Mouse (Mus musculus) kidney, embryonic 14.5 days (tissue): ENCODE results near the gene Lhx1. TPM values are rescaled to one million over a fixed set of nuclear protein-coding genes. Genes with fewer than 3 reads are reported as not detected.

Source experiments
- ATAC-seq: fragments of 200-750 bp; cut with Nextera tagmentation; 2 replicates; pipeline ENCODE4 v1.8.0; 2017; ENCODE audit warnings: moderate number of reproducible peaks, mild to moderate bottlenecking, moderate TSS enrichment, moderate library complexity; ENCODE audit not compliant: low FRiP score, low TSS enrichment
- H3K27ac ChIP-seq: fragments of 300-500 bp; sonication (generic); 2 replicates; pipeline ENCODE4 v1.5.1; 2014; ENCODE audit warnings: low read depth, mild to moderate bottlenecking, low read length, moderate library complexity, mixed read lengths
- H3K27me3 ChIP-seq: fragments of 300-500 bp; sonication (generic); 2 replicates; pipeline ENCODE4 v1.6.1; 2014; ENCODE audit warnings: mild to moderate bottlenecking, low read length; ENCODE audit not compliant: control insufficient read depth, insufficient read depth
- H3K36me3 ChIP-seq: fragments of 300-500 bp; sonication (generic); 2 replicates; pipeline ENCODE4 v1.6.1; 2014; ENCODE audit warnings: low read length, mixed read lengths; ENCODE audit not compliant: control insufficient read depth, insufficient read depth
- H3K4me1 ChIP-seq: fragments of 300-500 bp; sonication (generic); 2 replicates; pipeline ENCODE4 v1.6.1; 2014; ENCODE audit warnings: low read length, mixed read lengths; ENCODE audit not compliant: control insufficient read depth, insufficient read depth
- H3K4me2 ChIP-seq: fragments of 300-500 bp; sonication (generic); replicated peaks from 2 replicates; pipeline ENCODE4 v1.6.1; 2014; ENCODE audit warnings: low read depth, mild to moderate bottlenecking, low read length
- H3K4me3 ChIP-seq: fragments of 300-500 bp; sonication (generic); 2 replicates; pipeline ENCODE4 v1.5.1; 2014; ENCODE audit warnings: mild to moderate bottlenecking, low read length
- H3K9ac ChIP-seq: fragments of 300-500 bp; sonication (generic); 2 replicates; pipeline ENCODE4 v1.6.1; 2014; ENCODE audit warnings: low read depth, mild to moderate bottlenecking, low read length, moderate library complexity
- H3K9me3 ChIP-seq: fragments of 300-500 bp; sonication (generic); 2 replicates; pipeline ENCODE4 v1.6.1; 2016; ENCODE audit warnings: low read length; ENCODE audit not compliant: control insufficient read depth
- WGBS: fragments of 180-500 bp; shearing (Covaris S2); extraction: QIAGEN DNeasy Blood & Tissue Kit; methylation state at CpG from one replicate; pipeline ENCODE4 v1.1.7; 2014; 5-methylcytosine and 5-hydroxymethylcytosine counted together
- polyA plus RNA-seq: library from polyadenylated mRNA; unstranded; fragments of >200 nt; fragmentation: Nextera tagmentation; extraction: Ambion mirVana; gene quantifications from 2 replicates; pipeline ENCODE4 v1.2.1, GENCODE M21; 2014

Gene Lhx1
- polyA plus RNA-seq, 1 experiment from 2014 or later = 41.0 TPM

DNA sequence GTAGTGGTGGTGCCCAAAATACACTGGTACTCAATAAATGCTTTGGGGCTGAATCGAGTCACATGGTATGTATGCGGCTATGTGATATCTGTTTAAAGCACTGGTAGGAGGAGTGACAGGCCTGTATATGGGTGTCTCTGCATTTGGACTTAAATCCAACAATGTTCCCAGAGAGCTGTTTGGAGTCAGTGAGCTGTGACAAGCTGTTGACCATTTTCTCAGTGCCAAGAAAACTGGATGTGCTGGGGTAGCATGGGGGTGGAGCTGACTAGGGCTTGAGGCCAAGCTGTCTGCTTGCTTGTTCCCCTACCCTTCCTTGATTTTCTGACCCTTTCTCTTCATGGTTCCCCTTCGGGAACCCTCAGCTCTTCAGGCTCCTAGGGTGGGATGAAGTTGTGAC lies 39.9 kb upstream of the Lhx1 start:
- 81% methylated on average over 3 of the region's 3 CpGs for WGBS
- no peak overlapping the region for H3K4me2 ChIP-seq
- H3K27me3 ChIP-seq = 0 out of 2 replicates have a peak, but pooled peaks cover 12% of the 10 kb centered on the region
- no peaks in the 10 kb centered on the region for H3K9me3 ChIP-seq
- H3K36me3 ChIP-seq = no peaks in the 10 kb centered on the region
- no peak for ATAC-seq
- H3K4me3 ChIP-seq = no peak overlapping the region
- peaks cover 21% of the 10 kb centered on the region for H3K4me1 ChIP-seq
- no peak overlapping the region for H3K27ac ChIP-seq
- no peak overlapping the region for H3K9ac ChIP-seq

DNA sequence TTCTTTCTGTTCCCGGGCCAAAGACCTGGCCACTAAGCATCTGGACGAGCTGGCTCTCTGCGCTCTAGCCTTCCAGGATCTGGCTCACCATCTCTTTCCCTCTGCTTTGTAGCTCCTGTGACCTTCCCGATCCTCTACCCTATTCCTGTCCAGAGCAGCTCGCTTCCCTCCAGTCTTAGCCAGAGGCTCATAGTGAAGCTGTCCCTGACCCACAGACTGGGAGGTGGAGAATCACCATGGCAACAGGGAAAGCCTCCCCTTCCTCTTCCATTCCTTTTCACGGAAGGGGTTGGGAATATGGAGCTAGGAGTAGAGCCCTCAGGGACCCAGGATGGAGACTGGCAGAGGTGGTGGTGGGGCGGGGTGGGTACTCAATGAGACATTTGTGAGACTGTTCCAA lies 38.0 kb upstream of the Lhx1 start:
- no peak; the same call in 1 of the 2 replicates for ATAC-seq
- Histone ChIP-seq H3K4me3 (no peak overlapping the region), H3K4me2 (no peak overlapping the region), H3K9me3 (no peaks in the 10 kb centered on the region), H3K27ac (no peak overlapping the region), H3K9ac (no peak overlapping the region), H3K27me3 (0 out of 2 replicates have a peak, but pooled peaks cover 12% of the 10 kb centered on the region), H3K36me3 (no peaks in the 10 kb centered on the region), H3K4me1 (peaks cover 11% of the 10 kb centered on the region)
- WGBS = 39% methylated on average over 7 of the region's 7 CpGs

DNA sequence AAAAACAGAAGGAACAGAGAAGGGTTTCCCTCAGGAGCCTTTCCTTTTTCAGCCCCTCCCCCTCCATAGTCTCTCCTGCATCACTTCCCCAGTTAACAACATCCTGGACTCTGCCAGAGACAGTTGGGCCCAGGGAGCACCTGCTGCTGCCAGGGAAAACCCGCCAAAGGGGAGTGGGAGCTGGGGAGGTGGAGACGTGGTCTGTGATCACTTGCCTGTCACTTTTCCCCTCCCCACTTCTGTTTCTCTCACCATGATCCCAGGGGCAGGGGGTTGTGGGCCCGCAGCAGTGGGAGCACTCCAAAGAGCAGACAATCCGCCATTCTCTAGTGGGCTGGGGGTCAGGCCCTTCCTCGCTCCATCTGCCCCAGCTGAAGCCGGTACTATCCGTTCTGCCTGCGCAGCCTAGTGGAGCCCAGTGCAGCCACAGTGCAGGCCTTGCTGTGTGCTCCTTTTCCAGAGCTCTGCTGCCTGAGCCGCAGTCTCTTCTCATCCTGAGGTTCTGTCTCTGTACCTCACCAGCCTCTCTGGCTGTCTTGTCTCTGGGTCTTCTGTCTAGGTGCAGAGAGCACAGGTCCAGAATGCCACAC lies 37.5 kb upstream of the Lhx1 start:
- peaks cover 10% of the 10 kb centered on the region for H3K4me1 ChIP-seq
- no peak overlapping the region for H3K4me3 ChIP-seq
- WGBS = 22% methylated on average over 9 of the region's 9 CpGs
- 0 out of 2 replicates have a peak, but pooled peaks cover 12% of the 10 kb centered on the region for H3K27me3 ChIP-seq
- no peak overlapping the region for H3K4me2 ChIP-seq
- peak; percentile 49; the same call in 1 of the 2 replicates for ATAC-seq
- H3K9me3 ChIP-seq = no peaks in the 10 kb centered on the region
- H3K36me3 ChIP-seq = no peaks in the 10 kb centered on the region
- no peak overlapping the region for H3K9ac ChIP-seq
- H3K27ac ChIP-seq = no peak overlapping the region

DNA sequence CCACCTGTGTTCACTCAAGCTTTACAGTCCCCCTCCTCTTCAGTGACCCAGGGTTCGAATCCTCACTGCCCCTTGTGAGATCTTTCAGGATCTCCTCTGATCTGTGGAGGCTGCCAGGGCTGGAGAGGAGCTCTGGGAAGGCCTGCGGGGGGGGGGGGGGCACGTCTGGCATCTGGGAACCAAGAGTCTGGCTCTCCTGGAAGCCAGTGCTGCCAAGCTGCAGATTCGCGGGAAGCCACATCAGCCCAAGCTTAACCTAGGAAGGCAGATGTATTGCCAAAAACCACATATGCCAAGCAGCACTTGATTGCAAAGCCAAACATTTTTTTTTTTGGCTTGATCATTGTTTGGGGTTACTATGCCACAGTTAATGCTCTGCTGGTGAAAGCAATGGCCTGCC lies 36.2 kb upstream of the Lhx1 start:
- Histone ChIP-seq H3K36me3 (no peaks in the 10 kb centered on the region), H3K4me3 (no peak overlapping the region), H3K4me1 (peaks cover 10% of the 10 kb centered on the region), H3K9me3 (no peaks in the 10 kb centered on the region), H3K27ac (no peak overlapping the region), H3K27me3 (0 out of 2 replicates have a peak, but pooled peaks cover 12% of the 10 kb centered on the region), H3K9ac (no peak overlapping the region), H3K4me2 (no peak overlapping the region)
- WGBS = 63% methylated on average over 5 of the region's 5 CpGs
- no peak for ATAC-seq

DNA sequence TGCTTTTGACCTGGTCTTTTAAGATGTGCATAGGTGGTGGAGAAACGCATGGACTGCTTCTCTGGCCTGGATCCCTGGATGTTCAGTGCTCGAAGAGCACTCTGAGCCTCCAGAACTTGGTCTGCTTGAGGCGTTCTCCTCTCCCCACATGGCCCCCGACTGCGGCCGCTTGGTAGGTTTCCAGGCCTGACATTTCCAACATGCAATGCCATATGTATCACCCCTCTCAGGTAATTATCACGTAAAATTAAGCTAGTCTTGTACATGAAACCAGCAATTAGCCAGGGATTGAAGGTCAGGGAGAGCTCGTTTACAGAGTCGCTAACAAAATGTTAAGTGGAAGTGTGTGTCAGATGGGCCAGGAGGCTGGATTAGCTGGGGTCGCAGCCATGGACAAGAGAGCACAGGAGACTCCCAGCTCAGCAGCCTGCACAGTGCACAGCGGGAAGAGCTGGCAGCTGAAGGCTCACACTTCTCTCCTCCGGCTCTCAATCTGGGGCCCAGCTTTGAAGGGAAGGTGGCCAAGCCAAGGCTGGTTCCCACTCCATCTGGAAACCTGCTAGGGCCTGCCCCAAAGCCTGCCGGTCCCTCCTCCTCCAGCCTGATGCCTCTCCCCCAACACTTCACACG lies 28.6 kb upstream of the Lhx1 start:
- Histone ChIP-seq H3K4me1 (no peaks in the 10 kb centered on the region), H3K4me3 (no peak overlapping the region), H3K36me3 (no peaks in the 10 kb centered on the region), H3K9me3 (peaks cover 3% of the 10 kb centered on the region; the same call in 1 of the 2 replicates), H3K27me3 (no peaks in the 10 kb centered on the region), H3K4me2 (no peak overlapping the region), H3K9ac (no peak overlapping the region), H3K27ac (no peak overlapping the region)
- 80% methylated on average over 14 of the region's 14 CpGs for WGBS
- ATAC-seq = no peak

DNA sequence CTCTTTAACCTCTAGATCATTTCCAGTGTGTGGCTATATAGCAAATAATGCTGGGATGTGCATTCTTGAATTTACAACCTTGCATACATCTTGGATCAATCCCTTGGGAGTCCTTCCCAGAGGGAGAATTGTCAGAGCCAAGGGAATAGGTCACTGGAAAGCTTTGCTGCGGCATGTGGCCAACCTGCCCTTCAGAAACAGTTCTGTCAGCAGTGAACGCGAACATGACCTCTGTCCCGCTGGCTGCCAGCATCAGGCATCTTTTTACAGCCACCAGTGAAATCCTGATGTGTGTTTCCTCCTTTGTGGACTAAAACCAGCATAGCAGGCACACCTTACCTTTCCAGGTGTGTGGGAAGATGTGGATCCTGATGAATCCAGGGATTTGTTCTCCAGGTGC lies 26.0 kb upstream of the Lhx1 start:
- H3K9me3 ChIP-seq = peaks cover 3% of the 10 kb centered on the region; the same call in 1 of the 2 replicates
- H3K9ac ChIP-seq = no peak overlapping the region
- H3K36me3 ChIP-seq = no peaks in the 10 kb centered on the region
- WGBS = 72% methylated on average over 4 of the region's 4 CpGs
- H3K27me3 ChIP-seq = no peaks in the 10 kb centered on the region
- no peaks in the 10 kb centered on the region for H3K4me1 ChIP-seq
- no peak overlapping the region for H3K4me2 ChIP-seq
- ATAC-seq = no peak
- H3K27ac ChIP-seq = no peak overlapping the region
- no peak overlapping the region for H3K4me3 ChIP-seq

DNA sequence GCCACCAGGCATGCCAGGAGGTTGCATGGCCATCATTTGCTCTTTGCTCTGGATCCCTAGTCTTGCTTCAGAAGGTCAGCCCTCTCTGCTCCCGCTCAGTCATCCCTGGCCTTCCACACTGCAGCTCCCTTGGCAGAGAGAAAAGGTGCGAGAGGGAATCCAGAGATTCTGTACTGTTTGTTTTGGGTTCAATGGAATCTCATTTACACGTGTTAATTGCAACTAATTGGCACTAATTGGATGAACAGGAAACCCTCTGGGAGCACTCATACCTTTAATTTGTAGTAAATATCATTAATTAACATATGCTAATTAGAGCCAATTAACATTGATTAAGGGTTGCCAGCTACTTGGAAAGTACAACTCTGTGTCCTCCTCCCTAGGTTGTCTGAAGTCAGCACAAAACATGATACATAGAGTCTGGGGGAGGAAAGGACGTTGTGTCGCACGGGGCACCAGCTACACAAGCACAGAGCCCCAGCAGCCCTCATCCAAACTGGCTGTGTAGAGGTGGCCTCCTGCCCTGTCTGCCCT lies 24.0 kb upstream of the Lhx1 start:
- no peak for ATAC-seq
- Histone ChIP-seq H3K9ac (no peak overlapping the region), H3K4me2 (no peak overlapping the region), H3K27ac (no peak overlapping the region), H3K4me3 (no peak overlapping the region), H3K4me1 (no peaks in the 10 kb centered on the region), H3K27me3 (no peaks in the 10 kb centered on the region), H3K9me3 (peaks cover 3% of the 10 kb centered on the region; the same call in 1 of the 2 replicates), H3K36me3 (no peaks in the 10 kb centered on the region)
- WGBS = 35% methylated on average over 6 of the region's 6 CpGs

DNA sequence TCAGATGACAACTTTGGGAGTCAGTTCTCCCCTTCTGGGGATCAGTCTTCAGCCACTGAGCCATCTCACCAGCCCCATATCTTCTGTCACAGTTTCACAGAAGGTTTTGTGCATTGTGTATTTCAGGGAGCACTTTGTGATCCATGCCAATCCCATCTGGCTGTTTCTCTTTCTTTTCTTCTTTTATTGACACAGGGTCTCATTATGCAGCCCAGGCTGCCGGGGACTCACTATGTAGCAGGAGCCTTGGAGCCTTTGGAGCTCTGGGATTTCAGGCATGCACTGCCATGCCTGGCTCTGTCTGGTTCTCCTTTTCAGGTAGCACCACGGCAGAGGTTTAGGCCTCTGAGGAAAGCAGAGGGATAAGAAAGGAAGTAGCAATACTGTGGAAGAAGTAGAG lies 23.0 kb upstream of the Lhx1 start:
- Histone ChIP-seq H3K27ac (no peak overlapping the region), H3K9me3 (peaks cover 3% of the 10 kb centered on the region; the same call in 1 of the 2 replicates), H3K4me1 (no peaks in the 10 kb centered on the region), H3K4me3 (no peak overlapping the region), H3K9ac (no peak overlapping the region), H3K27me3 (no peaks in the 10 kb centered on the region), H3K4me2 (no peak overlapping the region), H3K36me3 (no peaks in the 10 kb centered on the region)
- no peak for ATAC-seq
- 55% methylated on average over 2 of the region's 2 CpGs for WGBS

DNA sequence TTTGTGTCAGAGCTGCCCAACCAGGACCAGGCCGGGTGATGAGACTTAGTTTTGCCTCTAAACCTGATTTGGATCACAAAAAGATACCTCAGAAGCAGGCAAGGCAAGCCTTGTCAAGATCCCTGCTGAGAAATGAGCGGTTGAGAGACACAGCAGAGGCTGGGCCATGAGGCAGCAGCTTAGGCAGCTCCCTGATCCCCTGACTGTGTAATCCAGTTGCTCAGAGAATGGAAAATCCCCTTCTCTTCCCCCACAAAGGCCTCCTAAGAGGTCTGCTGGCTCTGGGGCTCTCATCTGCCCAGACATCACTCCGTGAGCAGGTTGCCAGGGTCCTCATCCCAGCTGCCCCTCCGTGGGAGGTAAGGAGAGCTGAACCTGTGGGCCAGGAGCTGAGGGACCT lies 14.6 kb upstream of the Lhx1 start:
- H3K27me3 ChIP-seq = no peaks in the 10 kb centered on the region; the same call in 1 of the 2 replicates
- no peaks in the 10 kb centered on the region for H3K9me3 ChIP-seq
- H3K9ac ChIP-seq = no peak overlapping the region
- no peak overlapping the region for H3K27ac ChIP-seq
- no peaks in the 10 kb centered on the region for H3K36me3 ChIP-seq
- H3K4me3 ChIP-seq = no peak overlapping the region
- WGBS = 19% methylated on average over 4 of the region's 4 CpGs
- peaks cover 7% of the 10 kb centered on the region; the same call in 1 of the 2 replicates for H3K4me1 ChIP-seq
- H3K4me2 ChIP-seq = no peak overlapping the region
- no peak for ATAC-seq
